Mouse (Mus musculus): ENCODE results near the gene Zfp646. TPM values are rescaled to one million over a fixed set of nuclear protein-coding genes. Genes with fewer than 3 reads are reported as not detected.
"Not testable (repeated sequence)": the region's sequence is repeated elsewhere in the genome, so short reads cannot be mapped to it uniquely, and the experiment has no call there.

Zfp646 gene
- polyA plus RNA-seq (2015; fragmentation: Nextera tagmentation; extraction: Ambion mirVana): 6.0 and 8.8 TPM in 2 replicates

DNA sequence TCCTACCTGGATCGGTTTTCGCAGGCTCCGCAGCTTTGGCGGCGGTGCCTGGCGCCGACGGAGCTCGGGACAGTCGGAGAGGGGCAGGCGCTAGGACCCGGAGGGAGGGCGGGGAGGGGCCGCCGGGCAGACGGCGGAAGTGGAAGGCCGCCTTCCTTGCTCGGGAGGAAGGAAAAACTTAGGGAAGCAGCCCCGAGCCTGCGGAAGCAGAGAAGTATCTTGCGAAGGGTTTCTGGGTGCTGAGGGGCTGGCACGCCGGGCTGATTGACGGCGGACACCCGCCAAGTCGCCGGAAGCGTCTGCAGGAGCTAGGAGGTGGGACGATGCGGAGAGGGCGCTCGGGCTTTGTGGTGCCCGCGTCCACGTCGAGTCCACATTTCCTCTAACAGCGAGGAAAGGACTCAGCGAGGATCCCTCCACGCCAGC is at the start of gene Zfp646:
Gene Zfp646, plus strand, starts transcription at position 181 of the 426 bp plus-strand sequence.
- Histone ChIP-seq H3K27me3 (replicated peaks; ENCODE audit: control insufficient read depth, insufficient read depth, low read length) (no peaks in the 10 kb centered on the region), H3K36me3 (ENCODE audit: control insufficient read depth, insufficient read depth, low read length) (peaks cover 25% of the 10 kb centered on the region), H3K9me3 (ENCODE audit: control insufficient read depth, low read length) (no peaks in the 10 kb centered on the region), H3K4me3 (ENCODE audit: low read length) (peak within 1 kb of the TSS; percentile 83), H3K27ac (ENCODE audit: low read depth, low read length) (peak within 1 kb of the TSS; percentile 98), H3K4me2 (ENCODE audit: low read length) (peak within 1 kb of the TSS; percentile 76), H3K4me1 (ENCODE audit: control insufficient read depth, insufficient read depth, low read depth, low read length) (peaks cover 27% of the 10 kb centered on the region), H3K9ac (ENCODE audit: low read depth, low read length) (peak within 1 kb of the TSS; percentile 94)
- 2% methylated on average over 40 of the region's 41 CpGs for WGBS
- peak; percentile 89 for ATAC-seq

DNA sequence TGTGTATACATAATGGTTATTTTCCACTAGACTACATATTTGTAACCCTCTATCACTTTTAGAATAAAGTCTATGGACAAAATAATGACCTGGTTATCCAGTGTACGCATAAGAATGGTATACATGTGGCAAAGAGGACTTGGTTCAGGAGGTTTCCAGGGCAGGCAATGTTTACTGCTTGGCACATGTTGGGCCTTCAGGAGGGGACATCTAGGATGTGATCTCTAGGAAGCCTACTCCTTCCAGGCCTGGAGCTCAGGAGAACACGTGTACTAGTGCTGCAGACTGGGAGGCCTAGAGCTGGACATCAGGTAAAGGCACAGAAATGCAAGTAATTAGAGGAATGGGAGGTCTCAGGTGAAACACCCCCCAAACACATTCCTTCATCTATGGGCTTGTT is 40.5 kb upstream of the Zfp646 start:
- H3K4me3 ChIP-seq (ENCODE audit: low read length): no peak overlapping the region
- no peak for ATAC-seq
- H3K9ac ChIP-seq (ENCODE audit: low read depth, low read length): no peak overlapping the region
- H3K27ac ChIP-seq (ENCODE audit: low read depth, low read length): no peak overlapping the region
- no peaks in the 10 kb centered on the region for H3K36me3 ChIP-seq (ENCODE audit: control insufficient read depth, insufficient read depth, low read length)
- peaks cover 3% of the 10 kb centered on the region; the same call in 1 of the 2 replicates for H3K4me1 ChIP-seq (ENCODE audit: control insufficient read depth, insufficient read depth, low read depth, low read length)
- no peaks in the 10 kb centered on the region for H3K9me3 ChIP-seq (ENCODE audit: control insufficient read depth, low read length)
- H3K4me2 ChIP-seq (ENCODE audit: low read length): no peak overlapping the region
- H3K27me3 ChIP-seq (replicated peaks; ENCODE audit: control insufficient read depth, insufficient read depth, low read length): no peaks in the 10 kb centered on the region
- WGBS: 79% methylated on average over 2 of the region's 2 CpGs

DNA sequence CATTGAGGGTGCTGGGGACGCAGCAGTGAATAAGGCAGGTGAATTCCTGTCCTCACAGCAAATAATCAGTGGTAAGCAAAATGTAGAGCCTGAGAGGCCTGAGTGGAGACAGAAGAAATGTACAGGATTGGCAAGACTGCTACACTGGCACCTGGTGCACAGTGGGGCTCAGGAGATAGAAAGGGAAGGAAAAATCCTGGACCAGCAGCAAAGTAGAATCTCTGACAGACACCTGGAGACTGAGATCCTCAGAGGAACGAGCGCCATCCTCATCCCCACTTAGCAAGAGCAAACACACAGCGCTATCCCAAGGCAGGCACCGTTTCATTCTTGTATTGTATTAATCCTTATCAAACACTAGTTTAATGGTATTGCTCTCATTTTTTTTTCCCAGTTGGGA is 38.5 kb upstream of the Zfp646 start:
- no peak overlapping the region for H3K4me3 ChIP-seq (ENCODE audit: low read length)
- no peak overlapping the region for H3K27ac ChIP-seq (ENCODE audit: low read depth, low read length)
- no peak for ATAC-seq
- 92% methylated on average over 5 of the region's 5 CpGs for WGBS
- no peaks in the 10 kb centered on the region for H3K27me3 ChIP-seq (replicated peaks; ENCODE audit: control insufficient read depth, insufficient read depth, low read length)
- H3K4me1 ChIP-seq (ENCODE audit: control insufficient read depth, insufficient read depth, low read depth, low read length): peaks cover 6% of the 10 kb centered on the region; the same call in 1 of the 2 replicates
- H3K36me3 ChIP-seq (ENCODE audit: control insufficient read depth, insufficient read depth, low read length): no peaks in the 10 kb centered on the region
- no peak overlapping the region for H3K9ac ChIP-seq (ENCODE audit: low read depth, low read length)
- H3K9me3 ChIP-seq (ENCODE audit: control insufficient read depth, low read length): no peaks in the 10 kb centered on the region
- H3K4me2 ChIP-seq (ENCODE audit: low read length): no peak overlapping the region

DNA sequence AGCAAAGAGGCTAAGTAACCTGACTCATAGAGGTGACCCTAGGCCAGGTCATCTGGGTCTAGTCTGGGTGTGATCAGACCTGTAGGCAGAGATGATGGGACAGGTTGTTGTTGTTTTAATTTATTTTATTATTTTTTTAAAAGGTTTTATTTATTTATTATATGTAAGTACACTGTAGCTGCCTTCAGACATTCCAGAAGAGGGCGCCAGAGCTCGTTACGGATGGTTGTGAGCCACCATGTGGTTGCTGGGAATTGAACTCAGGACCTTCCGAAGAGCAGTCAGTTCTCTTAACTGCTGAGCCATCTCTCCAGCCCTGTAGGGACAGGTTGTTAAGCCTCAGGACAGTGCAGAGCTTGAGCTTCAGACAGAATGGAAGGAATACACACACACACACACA is 38.1 kb upstream of the Zfp646 start:
- H3K27ac ChIP-seq (ENCODE audit: low read depth, low read length): not testable (repeated sequence)

GRCm38 (mm10) chr7:127840031-127840430 is 36.0 kb upstream of the Zfp646 start:
- not testable (repeated sequence) for ATAC-seq; H3K27ac ChIP-seq (ENCODE audit: low read depth, low read length); H3K4me2 ChIP-seq (ENCODE audit: low read length); H3K36me3 ChIP-seq (ENCODE audit: control insufficient read depth, insufficient read depth, low read length); H3K4me3 ChIP-seq (ENCODE audit: low read length); H3K9me3 ChIP-seq (ENCODE audit: control insufficient read depth, low read length); H3K9ac ChIP-seq (ENCODE audit: low read depth, low read length); H3K27me3 ChIP-seq (replicated peaks; ENCODE audit: control insufficient read depth, insufficient read depth, low read length)
- H3K4me1 ChIP-seq (ENCODE audit: control insufficient read depth, insufficient read depth, low read depth, low read length): peaks cover 11% of the 10 kb centered on the region; the same call in 1 of the 2 replicates
- 79% methylated on average over 2 of the region's 2 CpGs for WGBS

More for the DNA sequence above, 38.1 kb upstream of the Zfp646 start:
- H3K4me3 ChIP-seq (ENCODE audit: low read length); H3K4me1 ChIP-seq (ENCODE audit: control insufficient read depth, insufficient read depth, low read depth, low read length); H3K4me2 ChIP-seq (ENCODE audit: low read length); ATAC-seq; H3K27me3 ChIP-seq (replicated peaks; ENCODE audit: control insufficient read depth, insufficient read depth, low read length); H3K9me3 ChIP-seq (ENCODE audit: control insufficient read depth, low read length); H3K9ac ChIP-seq (ENCODE audit: low read depth, low read length); H3K36me3 ChIP-seq (ENCODE audit: control insufficient read depth, insufficient read depth, low read length): not testable (repeated sequence)
- 75% methylated on average over 4 of the region's 4 CpGs for WGBS

- H3K4me2 ChIP-seq (ENCODE audit: low read length): peak overlapping the region; percentile 91
- ATAC-seq: peak; percentile 18; the same call in 1 of the 2 replicates
- H3K9me3 ChIP-seq (ENCODE audit: control insufficient read depth, low read length): no peaks in the 10 kb centered on the region
- H3K27ac ChIP-seq (ENCODE audit: low read depth, low read length): peak overlapping the region; percentile 94
- H3K9ac ChIP-seq (ENCODE audit: low read depth, low read length): peak overlapping the region; percentile 70
- H3K36me3 ChIP-seq (ENCODE audit: control insufficient read depth, insufficient read depth, low read length): peaks cover 2% of the 10 kb centered on the region; the same call in 1 of the 2 replicates
- WGBS: 4% methylated on average over 15 of the region's 15 CpGs
- H3K4me3 ChIP-seq (ENCODE audit: low read length): peak overlapping the region; percentile 49
- H3K4me1 ChIP-seq (ENCODE audit: control insufficient read depth, insufficient read depth, low read depth, low read length): peaks cover 11% of the 10 kb centered on the region; the same call in 1 of the 2 replicates
- no peaks in the 10 kb centered on the region for H3K27me3 ChIP-seq (replicated peaks; ENCODE audit: control insufficient read depth, insufficient read depth, low read length)
Measured at GRCm38 (mm10) chr7:127840886-127841285, 35.1 kb upstream of the Zfp646 start.

DNA sequence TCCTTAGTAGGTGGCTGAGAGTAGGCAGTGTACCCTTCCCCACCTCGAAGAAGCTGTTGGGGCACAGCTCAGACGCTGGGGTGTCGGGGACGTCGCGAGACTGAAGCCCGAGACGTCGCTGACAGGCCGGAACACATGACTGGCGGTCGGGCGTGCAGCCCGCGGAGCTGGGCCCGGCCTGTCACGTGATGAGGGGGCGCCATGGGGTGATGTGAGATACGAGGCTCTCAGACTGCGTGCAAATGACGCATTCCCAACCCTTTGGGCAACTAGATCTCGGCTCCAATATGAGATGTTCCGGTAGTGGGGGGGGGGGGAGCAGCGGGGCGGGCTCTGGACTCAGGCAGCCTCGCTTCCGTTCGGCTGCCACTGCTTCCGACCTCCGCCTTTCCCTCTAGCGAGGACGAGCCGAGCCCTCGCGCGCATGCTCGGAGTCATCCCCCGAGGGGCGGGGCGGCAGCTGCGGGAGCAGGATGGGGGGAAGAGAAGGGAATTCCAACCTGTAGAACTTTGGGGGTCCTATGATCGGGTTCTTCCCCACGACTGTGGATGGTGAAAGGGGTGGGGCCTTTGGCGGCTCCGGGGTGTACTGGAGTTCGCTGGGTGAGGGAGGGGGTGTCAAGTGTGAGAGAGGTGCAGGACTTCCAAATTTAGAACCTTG is 34.6 kb upstream of the Zfp646 start:
- Histone ChIP-seq H3K9ac (ENCODE audit: low read depth, low read length) (peak overlapping the region; percentile 70), H3K9me3 (ENCODE audit: control insufficient read depth, low read length) (no peaks in the 10 kb centered on the region), H3K4me3 (ENCODE audit: low read length) (peak overlapping the region; percentile 49), H3K27ac (ENCODE audit: low read depth, low read length) (peak overlapping the region; percentile 94), H3K4me1 (ENCODE audit: control insufficient read depth, insufficient read depth, low read depth, low read length) (peaks cover 11% of the 10 kb centered on the region; the same call in 1 of the 2 replicates), H3K27me3 (replicated peaks; ENCODE audit: control insufficient read depth, insufficient read depth, low read length) (no peaks in the 10 kb centered on the region), H3K36me3 (ENCODE audit: control insufficient read depth, insufficient read depth, low read length) (peaks cover 4% of the 10 kb centered on the region; the same call in 1 of the 2 replicates), H3K4me2 (ENCODE audit: low read length) (peak overlapping the region; percentile 91)
- ATAC-seq: peak; percentile 96
- WGBS: under 1% methylated on average over 46 of the region's 46 CpGs

GRCm38 (mm10) chr7:127842001-127842718 is 33.9 kb upstream of the Zfp646 start:
- Histone ChIP-seq H3K9ac (ENCODE audit: low read depth, low read length) (peak overlapping the region; percentile 70), H3K36me3 (ENCODE audit: control insufficient read depth, insufficient read depth, low read length) (peaks cover 4% of the 10 kb centered on the region; the same call in 1 of the 2 replicates), H3K4me1 (ENCODE audit: control insufficient read depth, insufficient read depth, low read depth, low read length) (peaks cover 11% of the 10 kb centered on the region; the same call in 1 of the 2 replicates), H3K9me3 (ENCODE audit: control insufficient read depth, low read length) (no peaks in the 10 kb centered on the region), H3K27ac (ENCODE audit: low read depth, low read length) (peak overlapping the region; percentile 94), H3K4me3 (ENCODE audit: low read length) (peak overlapping the region; percentile 49), H3K4me2 (ENCODE audit: low read length) (peak overlapping the region; percentile 91), H3K27me3 (replicated peaks; ENCODE audit: control insufficient read depth, insufficient read depth, low read length) (no peaks in the 10 kb centered on the region)
- under 1% methylated on average over 40 of the region's 40 CpGs for WGBS
- ATAC-seq: peak; percentile 58
